Mouse (Mus musculus) E14TG2a.4 (cell line): ENCODE results near the gene Cebpg.
A peak's percentile ranks its signal among the peaks of the same experiment; 100 is the strongest.

Source experiments
- H3K27me3 ChIP-seq: 2 replicates; pipeline ENCODE4 v1.6.1; 2014; ENCODE audit warnings: low read length, control low read depth; ENCODE audit not compliant: insufficient read depth
- H3K36me3 ChIP-seq: 2 replicates; pipeline ENCODE4 v1.6.1; 2014; ENCODE audit warnings: low read length, control low read depth; ENCODE audit not compliant: insufficient read depth
- H3K4me1 ChIP-seq: replicated peaks from 2 replicates; pipeline ENCODE4 v1.6.1; 2014; ENCODE audit warnings: low read depth, low read length, control low read depth
- H3K4me3 ChIP-seq: replicated peaks from 2 replicates; pipeline ENCODE4 v1.5.1; 2014; ENCODE audit warnings: mild to moderate bottlenecking, low read length
- H3K9me3 ChIP-seq: 2 replicates; pipeline ENCODE4 v1.6.1; 2014; ENCODE audit warnings: low read length, control low read depth
- CTCF ChIP-seq: conservative IDR thresholded peaks from 2 replicates; pipeline ENCODE4 v1.5.1; 2014; ENCODE audit warnings: low read length
- NANOG ChIP-seq: IDR thresholded peaks from 2 replicates; pipeline ENCODE4 v1.6.1; 2014; ENCODE audit warnings: borderline replicate concordance, low read length, mixed read lengths
- POU5F1 ChIP-seq: IDR thresholded peaks from 2 replicates; pipeline ENCODE4 v1.6.1; 2014; ENCODE audit warnings: low read length, borderline replicate concordance

The Cebpg gene

DNA sequence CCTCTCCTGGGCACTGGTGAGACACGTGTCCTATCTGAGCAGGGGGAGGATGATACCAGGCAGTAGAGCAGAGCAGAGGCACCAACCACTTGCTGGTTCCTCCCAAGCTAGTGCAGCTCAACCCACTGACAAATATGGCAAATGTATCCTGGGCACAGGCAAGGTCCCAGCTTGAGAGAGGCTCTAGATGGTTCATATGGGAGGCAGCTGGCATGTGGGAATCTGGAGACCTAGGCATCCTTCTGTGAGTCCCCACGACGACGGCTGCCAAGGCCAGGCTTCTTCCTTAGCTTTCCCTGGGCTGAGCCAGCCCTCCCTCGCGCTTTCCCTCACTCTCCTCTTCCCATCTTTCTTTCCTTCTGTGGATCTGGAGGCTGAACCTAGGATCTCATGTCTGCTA is 25.8 kb downstream of the Cebpg start:
- no peak for TF ChIP-seq NANOG
- TF ChIP-seq CTCF, result no peak
- no peak for TF ChIP-seq POU5F1
- H3K4me3 ChIP-seq, result no peak overlapping the region
- H3K27me3 ChIP-seq, result no peaks in the 10 kb centered on the region

DNA sequence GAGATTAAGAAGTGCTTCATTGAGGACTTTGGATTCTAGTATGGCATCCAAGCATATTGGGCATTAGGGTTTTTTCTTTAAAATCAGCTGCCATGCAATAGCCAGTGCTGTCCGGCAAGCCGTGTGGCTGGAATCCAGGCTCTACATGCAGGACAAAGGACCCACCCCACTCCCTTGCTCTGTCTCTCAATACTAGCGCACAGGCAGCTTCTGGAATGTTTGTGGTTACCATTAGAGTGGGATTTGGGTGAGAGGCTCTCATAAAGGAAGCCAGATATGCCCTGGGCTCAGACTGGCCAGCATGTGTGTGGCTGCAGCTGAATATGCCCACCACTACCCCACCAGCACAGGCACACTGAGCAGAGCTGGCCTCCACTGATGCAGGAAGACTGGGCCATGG is 26.7 kb downstream of the Cebpg start:
- TF ChIP-seq CTCF (no peak), POU5F1 (no peak), NANOG (no peak)
- peaks cover 71% of the 10 kb centered on the region for H3K36me3 ChIP-seq
- no peak overlapping the region for H3K4me3 ChIP-seq

More for the DNA sequence above, 25.8 kb downstream of the Cebpg start:
- H3K9me3 ChIP-seq, result no peaks in the 10 kb centered on the region
- peaks cover 73% of the 10 kb centered on the region for H3K36me3 ChIP-seq
- H3K4me1 ChIP-seq, result peaks cover 29% of the 10 kb centered on the region

DNA sequence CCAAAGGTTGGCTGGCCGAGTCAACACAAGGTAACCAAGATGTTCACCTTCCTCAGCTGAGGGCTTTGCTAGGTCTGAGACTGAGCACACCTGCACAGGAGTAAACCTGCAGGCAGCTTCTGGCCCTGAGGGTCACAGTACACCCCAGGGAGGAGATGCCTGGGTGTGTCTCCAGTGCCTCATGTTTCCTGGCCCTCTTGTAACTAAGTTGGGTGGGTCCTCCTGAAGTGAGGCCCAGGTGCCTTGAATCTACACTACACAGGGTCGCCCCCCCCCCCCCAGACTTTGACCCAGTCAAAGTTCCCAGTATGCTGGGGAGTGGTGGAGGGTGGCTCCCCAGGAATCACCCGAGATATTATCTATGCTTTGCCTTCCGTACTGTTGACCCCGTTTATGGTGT is 27.1 kb downstream of the Cebpg start:
- H3K36me3 ChIP-seq, result peaks cover 67% of the 10 kb centered on the region
- no peaks in the 10 kb centered on the region for H3K27me3 ChIP-seq
- H3K4me1 ChIP-seq, result peaks cover 29% of the 10 kb centered on the region
- TF ChIP-seq NANOG (no peak), CTCF (no peak), POU5F1 (no peak)
- no peaks in the 10 kb centered on the region for H3K9me3 ChIP-seq
- H3K4me3 ChIP-seq, result no peak overlapping the region

More for the DNA sequence above, 26.7 kb downstream of the Cebpg start:
- no peaks in the 10 kb centered on the region for H3K27me3 ChIP-seq
- H3K9me3 ChIP-seq, result no peaks in the 10 kb centered on the region
- H3K4me1 ChIP-seq, result peaks cover 29% of the 10 kb centered on the region

DNA sequence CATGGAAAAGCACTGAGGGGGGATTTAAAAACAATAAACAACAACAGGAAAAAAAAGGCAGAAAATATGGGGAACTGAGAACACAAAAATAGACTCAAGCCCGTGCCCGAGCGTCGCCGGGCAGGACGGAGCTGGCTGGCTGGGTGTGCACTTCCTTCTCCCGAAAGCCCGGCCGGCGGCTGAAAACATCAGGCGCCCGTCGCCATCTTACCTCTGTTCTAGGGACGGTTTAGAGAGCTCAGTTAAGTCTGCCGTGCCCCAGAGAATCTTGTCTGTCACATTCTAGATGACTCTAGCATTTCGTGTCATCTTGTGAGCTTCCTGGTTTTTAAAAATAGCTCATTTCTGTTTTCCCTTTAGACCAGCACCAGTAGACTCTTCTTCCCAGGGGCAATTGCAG is 27.8 kb downstream of the Cebpg start:
- Histone ChIP-seq H3K36me3 (peaks cover 60% of the 10 kb centered on the region), H3K9me3 (no peaks in the 10 kb centered on the region), H3K4me3 (no peak overlapping the region), H3K27me3 (no peaks in the 10 kb centered on the region), H3K4me1 (peaks cover 29% of the 10 kb centered on the region)
- no peak for TF ChIP-seq CTCF
- no peak for TF ChIP-seq POU5F1
- TF ChIP-seq NANOG, result no peak

DNA sequence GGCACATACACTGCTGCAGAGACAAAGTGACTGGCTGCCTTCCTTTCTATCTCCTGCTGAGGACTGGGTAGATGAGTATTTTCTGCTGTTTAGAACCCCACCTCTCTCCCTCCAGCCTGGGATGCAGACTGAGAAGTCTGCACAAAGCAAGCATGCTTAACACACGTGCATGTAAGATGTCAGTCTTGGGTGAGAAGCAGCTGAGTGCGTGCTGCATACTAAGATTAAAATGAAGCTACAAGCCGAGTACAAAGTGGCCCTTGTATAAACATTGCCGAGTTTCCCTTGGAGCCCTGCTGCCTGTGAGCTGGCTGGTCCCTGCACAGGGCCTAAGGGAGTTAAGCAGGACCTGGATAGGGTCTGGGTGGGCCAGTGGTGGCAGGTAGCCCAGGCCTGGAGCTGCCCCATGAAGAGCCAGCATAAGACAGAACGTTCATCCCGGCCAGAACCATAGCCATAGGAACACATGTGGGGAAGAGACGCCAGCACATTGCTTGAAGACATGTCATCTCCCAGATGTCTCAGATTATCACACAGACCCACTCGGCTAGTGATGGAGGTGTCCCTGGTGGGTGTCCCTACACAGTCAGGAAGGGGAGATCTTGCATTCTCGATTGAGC is 28.5 kb downstream of the Cebpg start:
- Histone ChIP-seq H3K9me3 (no peaks in the 10 kb centered on the region), H3K4me3 (no peak overlapping the region), H3K27me3 (no peaks in the 10 kb centered on the region), H3K36me3 (peaks cover 59% of the 10 kb centered on the region), H3K4me1 (peaks cover 29% of the 10 kb centered on the region)
- TF ChIP-seq CTCF (no peak), NANOG (no peak), POU5F1 (no peak)

DNA sequence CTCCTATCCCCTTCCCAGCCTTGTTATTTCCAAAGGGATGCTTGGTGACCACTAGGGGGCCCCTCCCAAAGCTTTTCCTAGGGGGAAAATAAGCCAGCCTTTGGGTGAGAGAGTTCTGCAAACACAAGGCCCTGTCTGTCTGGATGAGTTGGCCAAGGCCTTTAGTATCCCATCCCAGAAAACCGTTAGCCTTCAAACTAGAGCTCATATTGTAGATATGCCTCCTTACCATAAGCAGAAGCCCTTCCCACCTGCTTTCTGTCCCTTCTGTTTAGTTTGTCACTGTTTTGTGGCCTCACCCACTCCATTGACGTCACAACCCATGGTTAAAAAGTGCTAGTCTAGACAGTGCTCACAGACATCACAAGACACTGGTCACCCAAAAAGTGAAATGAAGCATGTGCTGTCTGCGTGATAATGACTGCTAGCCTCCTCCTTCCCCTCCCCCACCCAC is 29.5 kb downstream of the Cebpg start:
- Histone ChIP-seq H3K27me3 (no peaks in the 10 kb centered on the region), H3K9me3 (no peaks in the 10 kb centered on the region), H3K4me1 (peaks cover 29% of the 10 kb centered on the region), H3K4me3 (no peak overlapping the region), H3K36me3 (peaks cover 57% of the 10 kb centered on the region)
- TF ChIP-seq CTCF (peak; percentile 77), POU5F1 (no peak), NANOG (no peak)

DNA sequence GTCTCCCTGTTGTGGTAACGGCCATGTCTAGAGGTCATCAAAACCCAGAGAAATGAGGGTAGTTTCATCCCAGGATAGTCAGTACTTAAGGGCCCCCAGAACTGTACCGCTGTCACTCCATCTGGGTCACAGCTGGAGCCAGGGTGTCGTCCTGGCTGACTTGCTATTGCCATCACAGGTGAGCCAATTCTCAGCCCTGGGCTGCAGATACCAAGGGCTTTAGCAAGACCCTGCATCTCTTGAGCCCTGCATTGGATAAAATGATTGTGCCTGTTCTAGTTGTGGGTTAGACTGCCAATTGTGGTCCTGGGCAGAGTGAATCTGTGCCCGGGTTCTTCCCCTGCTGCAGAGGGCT is 30.1 kb downstream of the Cebpg start:
- TF ChIP-seq NANOG (no peak), CTCF (no peak), POU5F1 (no peak)
- no peaks in the 10 kb centered on the region for H3K9me3 ChIP-seq
- H3K4me3 ChIP-seq, result no peak overlapping the region
- no peaks in the 10 kb centered on the region for H3K27me3 ChIP-seq
- peaks cover 29% of the 10 kb centered on the region for H3K4me1 ChIP-seq
- peaks cover 57% of the 10 kb centered on the region for H3K36me3 ChIP-seq

DNA sequence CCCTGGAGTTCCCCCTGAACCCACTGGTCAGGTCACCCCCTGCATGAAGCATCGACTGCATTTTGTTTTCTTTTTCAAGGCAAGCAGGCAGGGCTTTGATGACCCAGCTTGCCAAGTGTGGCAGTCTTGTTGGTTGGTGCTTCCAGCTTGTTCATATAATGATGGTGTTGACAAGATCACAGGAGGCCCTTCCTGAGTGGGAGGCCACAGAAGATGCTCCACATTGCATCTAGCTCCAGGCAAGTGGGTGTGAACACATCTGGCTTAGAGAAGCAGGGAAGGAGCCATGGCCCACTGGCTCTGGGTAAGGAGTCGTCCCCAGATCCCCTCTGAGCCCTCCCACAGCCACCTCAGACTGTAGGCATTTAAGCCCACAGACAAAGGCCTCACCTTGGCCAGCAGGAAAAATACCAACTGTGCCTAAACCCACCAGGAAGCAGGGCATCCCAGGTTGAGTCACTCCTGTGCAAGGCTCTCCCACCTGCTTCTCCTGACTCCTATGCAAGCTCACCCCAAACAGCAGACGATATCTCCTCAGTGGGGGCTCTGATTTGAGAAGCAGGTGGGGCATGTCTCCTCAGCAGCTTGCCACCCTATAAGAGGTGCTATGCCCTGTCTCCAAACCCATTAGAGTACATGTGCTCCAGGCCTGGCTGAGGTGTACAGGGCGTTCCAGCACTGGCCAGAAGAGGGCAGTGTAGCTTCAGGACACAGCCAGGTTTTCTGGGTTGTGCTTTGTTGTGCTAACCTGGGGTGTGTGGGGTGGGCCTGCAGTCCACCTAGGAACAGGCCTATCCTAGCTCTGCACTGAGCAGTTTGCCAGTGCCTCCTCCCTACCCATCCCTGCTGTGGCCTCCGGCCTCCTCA is 30.7 kb downstream of the Cebpg start:
- peaks cover 55% of the 10 kb centered on the region for H3K36me3 ChIP-seq
- TF ChIP-seq CTCF (peak; percentile 89), POU5F1 (no peak), NANOG (no peak)
- H3K27me3 ChIP-seq, result no peaks in the 10 kb centered on the region
- no peak overlapping the region for H3K4me3 ChIP-seq
- H3K4me1 ChIP-seq, result peaks cover 29% of the 10 kb centered on the region
- no peaks in the 10 kb centered on the region for H3K9me3 ChIP-seq

DNA sequence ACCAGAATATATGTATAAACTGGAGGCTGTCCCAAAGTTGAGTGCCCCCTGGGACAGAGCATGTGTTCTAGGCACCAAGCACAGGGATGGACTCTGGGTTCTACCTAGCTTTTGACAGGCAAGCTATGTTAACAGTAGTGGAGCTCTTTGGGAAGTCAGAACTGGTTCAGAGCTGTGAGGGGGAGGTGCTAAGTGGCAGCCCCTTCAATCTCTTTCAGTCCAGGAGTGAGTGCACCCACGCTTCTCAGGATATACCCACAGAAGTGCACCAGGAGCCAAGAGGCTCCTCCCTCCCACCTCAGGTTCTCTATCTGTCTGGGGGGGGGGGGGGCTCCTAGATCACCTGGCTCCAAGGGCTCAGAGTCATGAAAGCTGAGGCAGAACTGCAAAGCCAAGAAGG is 31.9 kb downstream of the Cebpg start:
- Histone ChIP-seq H3K9me3 (no peaks in the 10 kb centered on the region), H3K4me1 (peaks cover 23% of the 10 kb centered on the region), H3K27me3 (no peaks in the 10 kb centered on the region), H3K4me3 (no peak overlapping the region), H3K36me3 (peaks cover 46% of the 10 kb centered on the region)
- TF ChIP-seq NANOG (no peak), CTCF (no peak), POU5F1 (no peak)
